In the genomic region with DNA sequence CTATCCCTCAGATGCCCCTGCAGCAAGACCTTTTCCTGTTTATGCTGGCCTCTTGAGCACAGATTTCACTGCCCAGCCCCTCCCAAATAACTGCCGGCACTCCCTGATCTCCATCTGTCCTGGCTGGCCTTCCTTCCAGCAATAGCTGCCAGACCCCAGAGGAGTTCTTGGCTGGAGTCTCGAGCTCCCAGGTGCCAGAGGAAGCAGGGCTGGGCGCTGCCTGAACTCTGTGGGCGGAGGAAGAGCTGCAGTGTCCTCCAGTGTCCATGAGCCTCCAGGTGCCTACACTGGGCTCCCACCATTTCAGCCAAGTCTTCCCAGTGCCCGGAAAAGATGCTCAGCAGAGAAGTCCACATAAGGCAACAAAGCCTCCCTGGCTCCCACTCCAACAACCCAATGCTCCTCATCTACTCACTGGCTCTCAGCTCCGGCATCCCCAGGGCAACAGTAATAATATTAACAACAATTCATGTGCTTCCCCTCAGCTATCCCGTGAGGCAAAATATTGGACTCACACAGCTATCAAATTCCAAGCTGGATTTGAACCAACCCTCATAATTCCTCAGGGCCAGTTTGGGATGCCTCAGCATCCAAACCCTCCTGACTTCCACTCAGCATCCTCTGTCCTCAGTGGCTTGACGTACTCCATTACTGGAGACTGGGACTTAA, we compare ENCODE assay signal across 8 mouse cellular contexts. TPM values are rescaled to one million over a fixed set of nuclear protein-coding genes. Genes with fewer than 3 reads are reported as not detected.
DNase-seq lines count a peak whose midpoint lies in the region; ATAC-seq lines count a peak whose summit lies in the region.

No protein-coding gene starts in this region.

- ATAC-seq in frontal cortex, adult (ENCODE audit: low TSS enrichment) = 0 out of 2 replicates have a peak, but pooled peaks have one; percentile 38

- DNase-seq in frontal cortex, postnatal 10 days (ENCODE audit: low spot score in 2 of 2) = no peak
- peak; percentile 99 for DNase-seq in brain, adult 2 months (ENCODE audit: low read depth, low spot score)
- peak; percentile 71 for DNase-seq in gastrocnemius, postnatal 10 days
- peak; percentile 50 to 85 for DNase-seq in kidney, postnatal 25 days
- peak; percentile 61 for DNase-seq in testis, postnatal 14 days (ENCODE audit: low spot score)
- DNase-seq in retina, embryonic 14.5 days (ENCODE audit: low spot score) = no peak
- DNase-seq in embryo, embryonic 11 days = no peak

RNA-seq across cellular contexts. Expression of gene Il20rb, which starts 15.5 kb away (rescaled TPM):
- total RNA-seq in gastrocnemius, postnatal 10 days (2021) = 1 to 10 TPM; 2.9 to 3.9 TPM

Comparison
In these comparisons a context has a peak if more than half of its experiments do, and no peak if none do; other contexts are left out.
1. DNase-seq: peak in brain, adult 2 months (single experiment), gastrocnemius, postnatal 10 days (single experiment), kidney, postnatal 25 days (2 of 2) and testis, postnatal 14 days (single experiment); none in frontal cortex, postnatal 10 days (0 of 2), retina, embryonic 14.5 days (single experiment) and embryo, embryonic 11 days (single experiment).